Mouse (Mus musculus) left cerebral cortex, adult 11 months (tissue): Measurements from ENCODE around the gene Ifna13.
A peak's percentile ranks its signal among the peaks of the same experiment; 100 is the strongest.

ENCODE experiments used
- DNase-seq: peaks from one replicate; pipeline ENCODE4 v3.0.0; 2022; ENCODE audit warnings: low spot score

Gene Ifna13

DNA sequence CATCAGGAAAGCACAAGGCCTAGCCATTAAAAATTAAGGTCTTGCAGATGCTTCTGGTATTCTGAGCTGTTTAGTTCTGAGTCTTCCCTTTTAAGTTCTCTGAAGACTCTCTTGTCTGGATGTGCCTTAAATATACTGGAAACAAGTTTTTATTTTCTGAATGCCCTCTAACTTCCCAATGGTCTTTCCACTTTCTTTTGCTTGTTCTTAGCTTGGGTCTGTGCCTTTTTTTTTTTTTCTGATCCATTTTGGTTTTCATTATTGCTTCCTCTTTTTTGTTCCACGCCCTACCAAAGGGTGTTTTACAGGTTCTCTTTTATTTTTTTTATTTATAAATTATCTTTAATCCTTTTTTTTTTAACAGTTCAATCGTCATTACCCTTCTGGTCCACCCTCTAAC, at the start of gene Ifna13:
Ifna13 (minus strand) TSS at position 101 of the 400 bp plus-strand sequence.
- DNase-seq, result no peak

DNA sequence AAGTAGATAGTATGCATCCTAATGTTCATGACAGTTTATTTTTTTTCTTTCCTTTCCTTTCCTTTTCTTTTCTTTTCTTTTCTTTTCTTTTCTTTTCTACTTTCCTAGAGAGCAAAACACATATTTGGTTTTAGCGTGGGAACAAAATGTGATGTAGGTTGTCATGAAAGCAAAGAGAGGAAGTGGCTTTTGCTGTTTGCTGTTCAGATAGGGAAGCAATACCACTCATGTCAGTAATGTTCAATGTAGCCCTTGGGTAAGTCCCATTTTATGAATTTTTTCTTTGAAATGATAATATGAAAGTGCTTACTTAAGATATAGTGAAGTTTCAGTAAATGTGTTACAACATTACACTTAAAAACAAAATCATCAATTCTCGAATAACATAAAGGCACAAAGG, 49.1 kb upstream of the Ifna13 start:
- no peak for DNase-seq

DNA sequence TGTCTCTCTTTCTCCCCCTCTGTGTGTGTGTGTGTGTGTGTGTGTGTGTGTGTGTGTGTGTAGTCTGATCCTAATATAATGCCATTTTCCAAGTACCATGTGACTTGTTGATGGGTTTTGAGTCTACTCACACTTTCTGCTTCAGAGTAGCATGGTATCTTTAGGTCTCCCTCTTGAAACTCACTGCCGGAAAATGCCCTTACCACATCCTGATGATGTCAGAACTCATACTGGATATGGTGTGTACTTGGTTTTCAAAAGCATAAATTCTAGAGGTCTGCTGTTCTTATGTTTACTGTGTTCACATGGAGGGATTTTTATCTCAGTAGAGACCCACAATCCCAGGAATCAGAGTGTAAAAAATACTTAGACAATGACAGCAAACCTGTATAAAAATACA, 48.3 kb upstream of the Ifna13 start:
- DNase-seq, result no peak

DNA sequence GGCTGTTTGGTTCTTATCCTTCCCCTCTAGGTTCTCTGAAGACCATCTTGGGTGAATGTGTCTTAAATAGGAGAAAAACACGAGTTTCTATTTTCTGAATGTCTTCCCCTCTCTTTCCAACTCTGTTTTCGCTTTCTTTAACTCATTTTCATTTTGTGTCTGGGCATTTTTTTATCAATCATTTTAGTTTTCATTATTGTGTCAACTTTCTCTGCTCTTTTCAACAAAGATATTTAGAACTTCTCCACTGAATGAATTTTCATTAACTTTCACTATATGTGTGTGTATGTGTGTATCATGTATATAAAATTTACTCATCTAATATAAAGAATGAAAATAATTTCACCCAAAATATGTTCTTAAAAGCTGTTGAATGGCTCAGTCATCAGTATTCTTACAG, 47.0 kb upstream of the Ifna13 start, which contains the start of gene Ifnab:
Ifnab (minus strand) TSS at position 101 of the 400 bp plus-strand sequence.
- no peak for DNase-seq

DNA sequence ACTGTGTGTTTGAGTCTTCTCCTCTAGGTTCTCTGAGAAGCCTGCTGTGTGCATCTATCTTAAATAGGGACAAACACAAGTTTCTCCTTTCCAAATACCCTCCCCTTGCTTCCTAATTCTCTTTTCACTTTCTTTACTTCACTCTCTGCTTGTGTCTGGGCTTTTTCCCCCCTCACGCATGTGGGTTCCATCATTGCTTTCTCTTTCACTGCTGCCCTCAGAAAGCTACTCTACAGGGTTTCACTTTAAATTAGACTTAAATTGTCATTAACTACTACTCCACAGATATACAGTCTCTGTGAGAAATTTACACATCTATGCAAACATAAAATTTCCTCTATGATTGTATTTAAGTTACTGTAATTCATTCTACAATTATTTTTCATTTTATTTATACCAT, 39.6 kb upstream of the Ifna13 start, which contains the start of gene Ifna2:
Ifna2 (minus strand) TSS at position 101 of the 400 bp plus-strand sequence.
- DNase-seq, result no peak

DNA sequence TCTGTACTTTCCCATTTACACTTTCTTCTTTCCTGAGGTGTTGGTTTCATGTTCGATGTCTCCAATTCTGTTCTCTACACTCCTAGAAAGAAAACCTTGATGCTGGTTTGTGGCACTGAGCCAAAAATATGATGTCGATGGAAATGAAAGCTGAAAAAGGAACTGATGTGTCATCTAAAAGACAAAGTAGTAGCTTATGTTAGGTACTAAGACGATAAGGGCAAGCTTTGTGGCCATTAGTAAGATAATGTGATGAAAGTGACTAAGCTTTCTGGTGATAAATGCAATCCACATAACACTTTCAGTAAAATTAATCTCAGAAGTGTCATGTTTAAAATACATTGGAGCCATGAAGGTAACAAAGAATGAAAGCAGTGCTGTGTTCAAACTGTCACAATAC, 37.1 kb upstream of the Ifna13 start:
- no peak for DNase-seq

DNA sequence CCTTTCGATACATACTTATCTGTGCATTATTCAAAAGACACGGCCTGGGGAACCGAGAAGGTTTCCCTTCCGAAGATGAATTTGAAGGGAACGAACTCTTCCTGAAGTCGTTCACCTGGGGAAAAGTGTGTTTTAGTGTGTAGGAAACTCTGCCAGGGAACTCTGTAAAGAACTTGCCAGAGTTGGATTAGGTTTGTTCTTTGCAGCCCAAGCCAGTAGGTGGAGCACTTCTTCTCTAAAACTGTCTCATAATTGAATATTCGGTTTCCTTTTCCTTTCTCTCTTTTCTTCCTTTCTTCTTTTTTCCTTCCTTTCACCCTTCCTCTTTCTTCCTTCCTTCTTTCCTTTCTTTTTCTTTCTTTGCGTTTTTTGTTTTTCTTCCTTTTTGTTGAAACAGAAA, 36.1 kb upstream of the Ifna13 start:
- no peak for DNase-seq

DNA sequence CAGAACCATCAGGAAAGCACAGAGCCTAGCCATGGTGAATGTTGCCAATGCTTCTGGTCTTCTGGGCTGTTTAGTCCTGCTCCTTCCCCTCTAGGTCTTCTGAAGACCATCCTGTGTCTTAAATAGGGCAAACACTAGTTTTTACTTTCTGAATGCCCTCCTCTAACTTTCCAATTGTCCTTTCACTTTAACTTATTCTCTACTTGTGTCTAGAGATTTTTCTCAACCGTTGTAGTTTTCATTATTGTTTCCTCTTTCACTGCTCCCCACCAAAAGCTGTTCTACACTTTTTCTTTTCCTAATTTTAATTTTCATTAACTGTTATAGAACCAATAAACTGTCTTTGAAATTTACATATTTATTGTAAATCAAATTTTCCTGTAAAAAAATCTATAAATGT, 32.6 kb upstream of the Ifna13 start, which contains the start of gene Ifna16:
Ifna16 (minus strand) TSS at position 101 of the 400 bp plus-strand sequence.
- no peak for DNase-seq

DNA sequence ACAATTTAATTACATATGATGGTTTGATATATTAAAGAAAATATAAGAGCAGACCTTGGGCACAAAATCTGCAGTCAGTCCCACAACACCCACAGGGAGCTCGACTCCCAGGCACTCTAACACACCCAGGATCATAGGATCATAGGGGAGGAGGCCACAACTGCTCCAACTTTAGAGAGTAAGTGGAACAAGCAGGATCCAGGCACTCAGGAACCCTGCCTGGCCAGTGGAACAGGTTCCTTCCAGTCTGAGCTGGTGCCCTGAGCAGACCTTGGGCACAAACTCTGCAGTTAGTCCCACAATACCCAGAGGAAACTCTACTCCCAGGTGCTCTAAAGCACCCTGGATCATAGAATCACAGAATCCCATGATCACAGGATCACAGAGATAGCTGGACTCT, 11.2 kb upstream of the Ifna13 start:
- DNase-seq, result no peak

DNA sequence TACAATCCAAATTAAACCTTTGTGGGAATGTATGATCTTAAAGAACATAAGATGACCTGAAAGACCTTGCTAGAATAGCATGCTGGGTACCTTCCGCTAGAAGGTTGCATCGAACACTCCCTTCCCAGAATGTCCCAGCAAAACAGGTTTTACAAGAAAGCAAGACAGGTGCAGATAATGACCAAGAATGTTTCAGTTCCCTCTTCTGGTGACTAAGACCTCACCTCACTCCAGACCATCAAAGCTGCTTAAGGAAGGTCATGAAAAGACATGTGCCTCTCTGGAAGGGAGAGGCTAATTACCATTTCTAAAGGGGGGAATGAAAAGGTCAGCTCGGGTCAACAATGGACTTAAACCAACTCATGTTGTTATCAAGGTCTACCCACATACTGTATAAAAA, 9.4 kb upstream of the Ifna13 start:
- no peak for DNase-seq

DNA sequence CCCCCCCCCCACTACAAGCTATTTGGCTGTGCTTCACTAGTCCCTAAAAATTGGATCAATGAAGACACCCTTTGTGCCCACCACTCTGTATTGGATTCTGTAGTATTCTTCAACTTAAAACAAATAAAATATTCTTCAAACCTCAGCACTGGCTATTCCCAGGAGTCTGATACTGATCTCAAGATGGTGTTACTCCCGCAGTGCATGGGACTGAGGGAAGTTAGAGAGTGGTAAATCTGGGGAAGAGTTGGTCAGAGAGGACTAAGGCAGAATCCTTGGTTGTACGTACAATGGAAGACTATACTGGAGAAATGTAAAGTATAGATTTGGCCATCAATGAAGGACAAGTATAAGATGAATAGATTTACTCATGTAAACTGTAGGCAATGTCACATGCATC, 1.7 kb downstream of the Ifna13 start:
- DNase-seq, result no peak

DNA sequence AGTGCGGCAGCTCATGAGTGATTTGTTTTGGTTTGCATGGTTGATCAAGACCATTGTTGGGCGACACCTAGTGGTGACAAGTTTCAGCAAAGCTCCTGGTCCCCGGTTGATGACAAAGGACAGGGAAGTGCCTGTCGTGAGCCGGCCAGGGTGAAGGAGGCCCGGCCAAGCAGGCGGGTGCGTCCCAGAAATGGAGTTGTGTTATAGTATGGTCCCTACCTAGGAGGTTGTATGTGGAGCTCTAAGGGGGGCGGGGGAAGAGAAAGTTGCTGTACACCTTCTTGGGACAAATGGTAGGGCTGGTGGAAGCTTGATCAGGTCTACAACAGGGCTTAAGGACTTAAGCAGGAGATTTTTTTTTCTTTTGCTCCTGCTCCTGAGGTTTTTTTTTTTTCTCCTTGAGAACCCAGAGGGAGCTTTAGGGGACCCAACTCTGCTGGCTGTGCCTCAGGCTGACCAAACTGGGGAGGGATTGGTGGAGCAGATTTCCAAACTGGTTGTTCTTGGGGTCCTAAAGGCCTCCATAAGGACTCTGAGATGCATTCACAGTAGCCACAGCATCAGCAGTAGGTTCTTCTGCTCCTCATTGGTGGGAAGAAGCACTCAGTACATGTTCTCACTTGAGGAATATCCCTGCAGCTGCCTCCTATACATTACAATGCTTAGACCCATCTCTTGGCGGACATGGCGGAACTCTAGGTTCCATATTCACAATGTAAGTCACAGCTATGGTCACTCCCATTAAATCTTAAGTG, 3.0 kb downstream of the Ifna13 start:
- DNase-seq, result peak; percentile 65

DNA sequence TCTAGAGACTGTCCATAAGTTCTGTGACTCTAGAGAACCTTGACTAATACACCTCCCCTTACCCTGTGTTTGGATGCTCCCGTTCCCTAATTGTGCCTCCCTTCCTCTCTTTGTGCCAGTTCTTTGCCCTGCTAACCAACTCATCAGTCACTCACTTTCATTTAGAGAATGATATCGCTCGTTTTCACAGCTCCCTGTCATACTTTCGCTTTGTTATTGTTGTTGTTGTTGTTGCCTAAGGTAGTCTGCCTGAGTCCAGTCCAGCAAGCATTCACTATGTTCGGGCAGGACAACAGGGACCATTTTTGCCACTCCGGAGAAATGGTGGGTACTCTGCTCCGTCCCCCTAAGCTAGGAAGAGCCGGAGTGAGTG, 3.6 kb downstream of the Ifna13 start:
- DNase-seq, result no peak

DNA sequence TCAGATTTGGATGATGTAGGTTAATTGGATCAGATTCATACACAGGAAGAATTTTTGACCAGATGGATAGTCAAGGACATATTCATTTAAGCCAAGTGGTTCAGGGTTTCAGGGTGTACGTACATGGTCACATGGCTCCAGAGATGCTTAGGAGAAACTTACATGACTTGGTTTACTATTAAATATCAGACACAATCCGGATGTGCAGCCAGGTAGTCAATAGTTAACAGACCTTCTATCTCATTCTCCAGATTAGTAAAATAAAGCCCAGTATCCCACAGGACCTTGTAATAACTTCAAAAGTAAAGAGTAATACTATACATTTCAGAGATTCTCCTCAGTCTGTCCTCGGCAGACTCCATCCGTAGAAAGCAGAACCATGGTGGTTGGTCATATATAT, 9.9 kb downstream of the Ifna13 start, which contains the start of gene C87499:
C87499 (minus strand) TSS at position 101 of the 400 bp plus-strand sequence.
- no peak for DNase-seq

DNA sequence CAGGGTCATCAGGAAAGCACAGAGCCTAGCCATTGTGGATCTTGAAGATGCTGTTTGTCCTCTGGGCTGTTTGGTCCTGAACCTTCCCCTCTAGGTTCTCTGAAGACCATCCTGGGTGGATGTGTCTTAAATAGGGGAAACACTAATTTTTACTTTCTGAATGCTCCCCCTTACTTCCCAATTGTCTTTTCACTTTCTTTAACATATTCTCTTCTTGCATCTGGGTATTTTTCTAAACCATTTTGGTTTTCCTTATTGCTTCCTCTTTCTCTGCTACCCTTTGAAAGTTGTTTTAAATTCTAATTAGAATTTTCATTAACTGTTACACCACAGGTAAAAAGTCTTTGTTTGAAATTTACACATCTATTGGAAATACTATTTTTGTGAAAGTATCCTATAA, 41.0 kb downstream of the Ifna13 start, which contains the start of gene Ifna12:
Ifna12 (minus strand) TSS at position 101 of the 400 bp plus-strand sequence.
- no peak for DNase-seq
